Mouse (Mus musculus) heart, embryonic 10.5 days (tissue): ENCODE data around the gene Rbfox1. TPM values are rescaled to one million over a fixed set of nuclear protein-coding genes. Genes with fewer than 3 reads are reported as not detected.

ENCODE experiments used
- DNase-seq: peaks from one replicate; pipeline ENCODE4 v3.0.0-alpha.2; 2017; ENCODE audit warnings: low spot score
- H3K27ac ChIP-seq: fragments of 300-500 bp; sonication (generic); 2 replicates; pipeline ENCODE4 v1.5.1; 2016; ENCODE audit warnings: mild to moderate bottlenecking
- H3K27me3 ChIP-seq: fragments of 300-500 bp; sonication (generic); 2 replicates; pipeline ENCODE4 v1.6.1; 2016; ENCODE audit warnings: mild to moderate bottlenecking; ENCODE audit not compliant: poor library complexity, insufficient read depth, severe bottlenecking
- H3K36me3 ChIP-seq: fragments of 300-500 bp; sonication (generic); 2 replicates; pipeline ENCODE4 v1.6.1; 2016; ENCODE audit warnings: mild to moderate bottlenecking, moderate library complexity
- H3K4me1 ChIP-seq: fragments of 300-500 bp; sonication (generic); 2 replicates; pipeline ENCODE4 v1.6.1; 2016; ENCODE audit warnings: mild to moderate bottlenecking
- H3K4me3 ChIP-seq: fragments of 300-500 bp; sonication (generic); 2 replicates; pipeline ENCODE4 v1.5.1; 2016; ENCODE audit warnings: mild to moderate bottlenecking, moderate library complexity
- H3K9me3 ChIP-seq: fragments of 300-500 bp; sonication (generic); 2 replicates; pipeline ENCODE4 v1.6.1; 2016; ENCODE audit warnings: mild to moderate bottlenecking, moderate library complexity
- WGBS: fragments of 180-500 bp; shearing (Covaris S2); methylation state at CpG from one replicate; pipeline ENCODE4 v1.1.7; 2016; 5-methylcytosine and 5-hydroxymethylcytosine counted together
- polyA plus RNA-seq: library from polyadenylated mRNA; unstranded; fragments of >200 nt; fragmentation: Nextera tagmentation; extraction: Ambion mirVana; gene quantifications from 2 replicates; pipeline ENCODE4 v1.2.1, GENCODE M21; 2016

Gene Rbfox1
- polyA plus RNA-seq, 1 experiment from 2014 or later: 2.8 TPM

DNA sequence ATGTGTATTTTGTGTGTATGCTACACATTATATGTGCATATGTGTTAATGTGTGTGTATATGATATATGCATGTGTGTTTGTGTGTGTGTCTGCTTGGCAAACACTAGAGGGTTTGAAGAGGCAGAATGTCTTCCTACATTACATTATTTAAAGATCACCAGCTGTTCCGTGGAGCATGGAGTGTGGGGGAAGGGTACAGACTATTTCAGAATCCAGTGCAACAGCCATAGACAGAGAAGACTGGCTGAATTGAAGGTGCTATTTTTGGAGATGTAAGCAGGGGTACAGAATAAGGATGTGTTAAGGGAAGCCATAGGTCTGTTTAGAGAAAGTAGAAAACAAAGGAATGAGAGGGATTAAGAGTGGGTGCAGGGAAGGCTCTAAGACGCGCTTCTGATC lies 869.7 kb downstream of the Rbfox1 start:
- DNase-seq: no peak
- WGBS: 70% methylated on average over 3 of the region's 3 CpGs
- Histone ChIP-seq H3K27me3 (no peaks in the 10 kb centered on the region), H3K4me3 (no peak overlapping the region), H3K36me3 (no peaks in the 10 kb centered on the region), H3K9me3 (no peaks in the 10 kb centered on the region), H3K4me1 (no peaks in the 10 kb centered on the region), H3K27ac (no peak overlapping the region)

- WGBS: 68% methylated on average over 14 of the region's 14 CpGs
- no peak overlapping the region for H3K4me3 ChIP-seq
- H3K27me3 ChIP-seq: no peaks in the 10 kb centered on the region
- H3K4me1 ChIP-seq: no peaks in the 10 kb centered on the region
- no peak overlapping the region for H3K27ac ChIP-seq
- no peaks in the 10 kb centered on the region for H3K36me3 ChIP-seq
- H3K9me3 ChIP-seq: no peaks in the 10 kb centered on the region
- no peak for DNase-seq
Observed at GRCm38 (mm10) chr16:6769495-6770237, 884.5 kb downstream of the Rbfox1 start.

DNA sequence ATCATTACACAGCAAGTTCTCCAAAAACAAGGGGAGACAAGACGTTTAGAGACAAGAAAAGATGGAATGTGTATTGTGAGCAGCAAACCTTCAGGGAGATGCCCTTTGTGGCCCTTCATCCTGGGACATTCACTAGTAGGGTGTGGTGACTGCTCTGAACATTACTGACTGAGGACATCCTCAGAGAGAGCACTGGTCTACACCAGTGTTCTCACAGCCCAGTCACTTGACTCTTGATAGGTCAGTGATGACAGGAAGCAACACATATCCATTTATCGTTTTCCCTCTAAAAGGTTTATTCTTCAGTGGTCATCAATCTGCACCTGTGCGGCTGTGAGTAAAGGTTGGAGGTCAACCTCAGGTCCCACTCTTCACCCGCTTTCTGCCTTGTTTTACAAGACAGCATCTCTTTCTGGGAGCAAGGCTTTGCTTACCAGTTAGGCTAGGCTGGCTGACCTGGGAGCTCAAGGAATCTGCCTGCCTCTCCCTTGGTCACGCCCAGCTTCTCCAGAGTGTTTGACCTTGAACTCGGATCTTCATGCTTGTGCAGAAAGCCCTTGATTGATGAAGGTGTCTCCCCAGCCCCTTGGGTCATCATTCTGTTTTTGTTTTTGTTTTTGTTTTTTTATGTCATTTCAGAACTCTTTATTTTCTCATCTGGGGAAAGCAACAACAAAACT lies 892.5 kb downstream of the Rbfox1 start:
- 75% methylated on average over 6 of the region's 6 CpGs for WGBS
- Histone ChIP-seq H3K36me3 (no peaks in the 10 kb centered on the region), H3K27ac (no peak overlapping the region), H3K4me1 (no peaks in the 10 kb centered on the region), H3K9me3 (no peaks in the 10 kb centered on the region), H3K4me3 (no peak overlapping the region), H3K27me3 (no peaks in the 10 kb centered on the region)
- DNase-seq: no peak

DNA sequence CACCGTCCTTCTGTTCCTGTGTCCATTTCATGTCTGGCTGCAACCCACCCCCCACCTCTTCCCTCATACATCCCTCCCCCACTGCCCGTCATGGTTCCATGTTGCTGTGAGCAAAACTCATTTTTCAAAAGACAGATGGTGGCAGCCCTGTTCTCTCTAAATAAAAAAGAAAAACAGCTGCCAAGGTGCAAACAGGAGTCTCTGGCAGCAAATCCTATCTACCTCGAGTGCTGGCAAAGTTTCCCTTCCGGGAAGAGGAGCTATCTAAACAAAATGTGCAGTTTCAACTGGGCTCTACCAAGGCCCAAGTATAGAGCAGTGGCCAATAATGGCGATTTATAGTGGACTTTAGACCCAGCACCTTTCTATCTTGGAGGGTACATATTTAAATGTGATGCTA lies 899.0 kb downstream of the Rbfox1 start:
- H3K27me3 ChIP-seq: no peaks in the 10 kb centered on the region
- H3K9me3 ChIP-seq: no peaks in the 10 kb centered on the region
- DNase-seq: no peak
- H3K27ac ChIP-seq: no peak overlapping the region
- 73% methylated on average over 5 of the region's 5 CpGs for WGBS
- no peaks in the 10 kb centered on the region for H3K36me3 ChIP-seq
- no peaks in the 10 kb centered on the region for H3K4me1 ChIP-seq
- H3K4me3 ChIP-seq: no peak overlapping the region

DNA sequence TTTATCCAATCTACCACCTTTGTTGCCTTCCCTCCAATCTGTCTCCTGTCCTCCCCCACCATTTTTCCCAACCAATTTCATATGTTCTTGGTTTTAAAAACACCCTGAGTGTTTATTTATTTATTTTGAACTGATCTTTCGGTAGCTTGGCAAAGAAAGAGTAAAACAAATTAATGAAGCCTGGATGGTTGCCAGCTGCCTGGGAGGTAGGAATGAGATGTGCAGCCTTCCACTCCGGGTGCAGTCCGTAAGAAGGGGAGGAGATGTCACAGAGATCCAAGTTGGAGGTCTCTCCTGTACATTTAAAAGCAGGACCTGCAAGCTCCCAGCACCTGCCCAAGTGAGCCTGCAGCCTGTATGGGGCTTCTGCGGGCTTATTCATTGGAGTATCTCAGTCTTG lies 899.9 kb downstream of the Rbfox1 start:
- H3K4me3 ChIP-seq: no peak overlapping the region
- no peak for DNase-seq
- 73% methylated on average over 4 of the region's 4 CpGs for WGBS
- no peaks in the 10 kb centered on the region for H3K4me1 ChIP-seq
- H3K36me3 ChIP-seq: no peaks in the 10 kb centered on the region
- H3K9me3 ChIP-seq: no peaks in the 10 kb centered on the region
- no peak overlapping the region for H3K27ac ChIP-seq
- H3K27me3 ChIP-seq: no peaks in the 10 kb centered on the region

- DNase-seq: no peak
- no peaks in the 10 kb centered on the region for H3K4me1 ChIP-seq
- no peaks in the 10 kb centered on the region for H3K27me3 ChIP-seq
- WGBS: 77% methylated on average over 3 of the region's 3 CpGs
- H3K27ac ChIP-seq: no peak overlapping the region
- H3K4me3 ChIP-seq: no peak overlapping the region
- H3K9me3 ChIP-seq: no peaks in the 10 kb centered on the region
- no peaks in the 10 kb centered on the region for H3K36me3 ChIP-seq
Observed at GRCm38 (mm10) chr16:6791218-6791617, 906.1 kb downstream of the Rbfox1 start.

GRCm38 (mm10) chr16:6791655-6792054 lies 906.5 kb downstream of the Rbfox1 start:
- no peaks in the 10 kb centered on the region for H3K9me3 ChIP-seq
- H3K4me1 ChIP-seq: no peaks in the 10 kb centered on the region
- DNase-seq: peak; percentile 76
- no peaks in the 10 kb centered on the region for H3K36me3 ChIP-seq
- H3K4me3 ChIP-seq: no peak overlapping the region
- H3K27ac ChIP-seq: no peak overlapping the region
- H3K27me3 ChIP-seq: no peaks in the 10 kb centered on the region
- WGBS: 16% methylated on average over 9 of the region's 9 CpGs

- Histone ChIP-seq H3K36me3 (no peaks in the 10 kb centered on the region), H3K9me3 (no peaks in the 10 kb centered on the region; the same call in 1 of the 2 replicates), H3K4me3 (no peak overlapping the region), H3K27me3 (no peaks in the 10 kb centered on the region), H3K27ac (no peak overlapping the region), H3K4me1 (no peaks in the 10 kb centered on the region)
- 57% methylated on average over 2 of the region's 2 CpGs for WGBS
- DNase-seq: no peak
Observed at GRCm38 (mm10) chr16:6806246-6806645, 921.1 kb downstream of the Rbfox1 start.

- 66% methylated on average over 2 of the region's 2 CpGs for WGBS
- H3K36me3 ChIP-seq: no peaks in the 10 kb centered on the region
- no peaks in the 10 kb centered on the region for H3K9me3 ChIP-seq
- H3K27me3 ChIP-seq: no peaks in the 10 kb centered on the region
- DNase-seq: no peak
- no peak overlapping the region for H3K4me3 ChIP-seq
- no peaks in the 10 kb centered on the region for H3K4me1 ChIP-seq
- H3K27ac ChIP-seq: no peak overlapping the region
Observed at GRCm38 (mm10) chr16:6807835-6808234, 922.7 kb downstream of the Rbfox1 start.

DNA sequence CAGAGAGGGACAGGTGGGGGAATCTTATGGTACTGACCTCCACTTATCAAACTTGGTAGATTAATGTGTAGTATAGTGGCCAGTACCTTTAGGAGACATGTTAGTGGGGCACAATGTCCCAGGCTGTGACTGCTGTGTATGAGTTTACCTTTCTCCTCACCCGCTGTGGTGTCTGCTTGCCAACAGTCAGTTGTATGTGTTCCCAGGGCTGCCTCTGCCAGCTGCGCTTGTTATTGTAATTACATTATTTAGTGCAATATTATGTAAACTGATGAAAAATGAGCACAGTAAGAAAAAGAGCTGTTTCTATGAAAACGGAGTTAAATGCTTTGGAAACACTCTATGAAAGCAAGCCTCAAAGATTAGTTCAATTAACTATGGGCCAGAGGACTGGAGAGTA lies 928.7 kb downstream of the Rbfox1 start:
- Histone ChIP-seq H3K9me3 (no peaks in the 10 kb centered on the region), H3K4me3 (no peak overlapping the region), H3K27ac (no peak overlapping the region), H3K36me3 (no peaks in the 10 kb centered on the region), H3K27me3 (no peaks in the 10 kb centered on the region), H3K4me1 (no peaks in the 10 kb centered on the region)
- no peak for DNase-seq
- 78% methylated on average over 3 of the region's 3 CpGs for WGBS

- 65% methylated on average over 1 of the region's 1 CpGs for WGBS
Observed at GRCm38 (mm10) chr16:6821741-6822140, 936.6 kb downstream of the Rbfox1 start.

GRCm38 (mm10) chr16:6829892-6830524 lies 944.9 kb downstream of the Rbfox1 start:
- Histone ChIP-seq H3K27me3 (no peaks in the 10 kb centered on the region), H3K4me3 (no peak overlapping the region), H3K36me3 (no peaks in the 10 kb centered on the region), H3K27ac (no peak overlapping the region), H3K9me3 (no peaks in the 10 kb centered on the region), H3K4me1 (no peaks in the 10 kb centered on the region)
- WGBS: 77% methylated on average over 6 of the region's 6 CpGs
- DNase-seq: no peak

More at GRCm38 (mm10) chr16:6821741-6822140, 936.6 kb downstream of the Rbfox1 start:
- H3K9me3 ChIP-seq: no peaks in the 10 kb centered on the region
- H3K4me3 ChIP-seq: no peak overlapping the region
- no peak overlapping the region for H3K27ac ChIP-seq
- H3K36me3 ChIP-seq: no peaks in the 10 kb centered on the region
- DNase-seq: no peak
- H3K4me1 ChIP-seq: no peaks in the 10 kb centered on the region
- H3K27me3 ChIP-seq: no peaks in the 10 kb centered on the region

DNA sequence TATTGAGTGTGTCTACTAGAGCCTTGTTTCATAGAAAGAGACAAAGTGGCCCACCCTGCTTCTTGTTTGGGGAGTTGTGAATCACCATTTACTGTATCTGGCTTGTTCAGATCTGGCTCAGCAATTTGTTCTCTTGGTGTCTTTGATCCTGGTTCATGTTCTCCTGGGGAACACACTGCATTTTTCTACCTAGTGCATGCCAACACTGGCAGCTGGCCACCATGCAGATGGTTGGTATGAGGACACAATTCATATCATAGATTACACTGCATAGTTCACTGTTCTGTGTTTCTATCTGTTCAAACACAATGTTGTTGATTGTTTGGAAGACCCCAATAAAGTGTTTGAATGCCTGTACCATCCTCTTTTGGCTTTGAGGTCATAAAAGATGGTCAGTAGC lies 948.3 kb downstream of the Rbfox1 start:
- Histone ChIP-seq H3K36me3 (no peaks in the 10 kb centered on the region), H3K27me3 (no peaks in the 10 kb centered on the region), H3K4me3 (no peak overlapping the region), H3K27ac (no peak overlapping the region), H3K4me1 (no peaks in the 10 kb centered on the region), H3K9me3 (no peaks in the 10 kb centered on the region)
- DNase-seq: no peak
